Mouse (Mus musculus): ENCODE data around the gene Smyd4. TPM values are rescaled to one million over a fixed set of nuclear protein-coding genes. Genes with fewer than 3 reads are reported as not detected.

Smyd4 gene
- 6.4 and 6.6 TPM in 2 replicates for polyA plus RNA-seq (2015; fragmentation: Nextera tagmentation; extraction: Ambion mirVana)

GRCm38 (mm10) chr11:75348199-75348889, at the start of gene Smyd4, which contains the start of gene Rpa1:
Gene Smyd4 (plus strand): TSS chr11:75348433.
Gene Rpa1 (minus strand): TSS chr11:75348324.
- no peak; the same call in 1 of the 2 replicates for TF ChIP-seq CTCF (IDR thresholded peaks at IDR 0.05)
- Histone ChIP-seq H3K9ac (replicated peaks; ENCODE audit: low read depth) (peak within 1 kb of the TSS; percentile 83), H3K27me3 (replicated peaks; ENCODE audit: insufficient read depth, low read length) (no peaks in the 10 kb centered on the region), H3K27ac (ENCODE audit: low read length) (peak within 1 kb of the TSS; percentile 80), H3K4me1 (ENCODE audit: insufficient read depth, low read depth, low read length) (peaks cover 4% of the 10 kb centered on the region; the same call in 1 of the 2 replicates), H3K36me3 (ENCODE audit: insufficient read depth, low read length) (peaks cover under 1% of the 10 kb centered on the region; the same call in 1 of the 2 replicates), H3K9me3 (ENCODE audit: low read length) (no peaks in the 10 kb centered on the region), H3K4me3 (ENCODE audit: low read depth, low read length) (peak within 1 kb of the TSS; percentile 84), H3K4me2 (replicated peaks; ENCODE audit: low read depth, low read length) (peak within 1 kb of the TSS; percentile 82)
- ATAC-seq = peak; percentile 100
- peak; percentile 98 for DNase-seq (ENCODE audit: low spot score)
- WGBS = under 1% methylated on average over 55 of the region's 56 CpGs

GRCm38 (mm10) chr11:75298491-75298890, 49.7 kb upstream of the Smyd4 start:
- no peak for TF ChIP-seq EP300 (IDR thresholded peaks at IDR 0.05)
- TF ChIP-seq CTCF (IDR thresholded peaks at IDR 0.05) = no peak
- 35% methylated on average over 11 of the region's 11 CpGs for WGBS
- H3K9ac ChIP-seq (replicated peaks; ENCODE audit: low read depth) = no peak overlapping the region
- no peak overlapping the region for H3K27ac ChIP-seq (ENCODE audit: low read length)
- H3K9me3 ChIP-seq (ENCODE audit: low read length) = no peaks in the 10 kb centered on the region
- ATAC-seq = peak; percentile 64
- no peaks in the 10 kb centered on the region; the same call in 1 of the 2 replicates for H3K4me1 ChIP-seq (ENCODE audit: insufficient read depth, low read depth, low read length)
- 0 out of 2 replicates have a peak, but pooled peaks cover 3% of the 10 kb centered on the region for H3K27me3 ChIP-seq (replicated peaks; ENCODE audit: insufficient read depth, low read length)
- 0 out of 2 replicates have a peak, but pooled peaks cover 3% of the 10 kb centered on the region for H3K36me3 ChIP-seq (ENCODE audit: insufficient read depth, low read length)
- H3K4me2 ChIP-seq (replicated peaks; ENCODE audit: low read depth, low read length) = no peak overlapping the region
- DNase-seq (ENCODE audit: low spot score) = peak; percentile 49
- no peak overlapping the region for H3K4me3 ChIP-seq (ENCODE audit: low read depth, low read length)

GRCm38 (mm10) chr11:75299786-75300185, 48.4 kb upstream of the Smyd4 start:
- Histone ChIP-seq H3K27me3 (replicated peaks; ENCODE audit: insufficient read depth, low read length) (0 out of 2 replicates have a peak, but pooled peaks cover 3% of the 10 kb centered on the region), H3K36me3 (ENCODE audit: insufficient read depth, low read length) (0 out of 2 replicates have a peak, but pooled peaks cover 3% of the 10 kb centered on the region), H3K9me3 (ENCODE audit: low read length) (no peaks in the 10 kb centered on the region), H3K4me2 (replicated peaks; ENCODE audit: low read depth, low read length) (no peak overlapping the region), H3K4me1 (ENCODE audit: insufficient read depth, low read depth, low read length) (no peaks in the 10 kb centered on the region; the same call in 1 of the 2 replicates), H3K27ac (ENCODE audit: low read length) (no peak overlapping the region), H3K4me3 (ENCODE audit: low read depth, low read length) (no peak overlapping the region), H3K9ac (replicated peaks; ENCODE audit: low read depth) (no peak overlapping the region)
- WGBS = 89% methylated on average over 10 of the region's 10 CpGs
- ATAC-seq (no peak), DNase-seq (ENCODE audit: low spot score) (no peak)
- no peak for TF ChIP-seq EP300 (IDR thresholded peaks at IDR 0.05)
- no peak for TF ChIP-seq CTCF (IDR thresholded peaks at IDR 0.05)

- Histone ChIP-seq H3K4me3 (ENCODE audit: low read depth, low read length) (no peak overlapping the region), H3K4me1 (ENCODE audit: insufficient read depth, low read depth, low read length) (no peaks in the 10 kb centered on the region), H3K27ac (ENCODE audit: low read length) (no peak overlapping the region), H3K36me3 (ENCODE audit: insufficient read depth, low read length) (0 out of 2 replicates have a peak, but pooled peaks cover 3% of the 10 kb centered on the region), H3K4me2 (replicated peaks; ENCODE audit: low read depth, low read length) (no peak overlapping the region), H3K9ac (replicated peaks; ENCODE audit: low read depth) (no peak overlapping the region), H3K27me3 (replicated peaks; ENCODE audit: insufficient read depth, low read length) (no peaks in the 10 kb centered on the region), H3K9me3 (ENCODE audit: low read length) (no peaks in the 10 kb centered on the region)
- TF ChIP-seq CTCF (IDR thresholded peaks at IDR 0.05) (no peak), EP300 (IDR thresholded peaks at IDR 0.05) (no peak)
- DNase-seq (ENCODE audit: low spot score) (no peak), ATAC-seq (no peak)
- 76% methylated on average over 9 of the region's 9 CpGs for WGBS
Measured at GRCm38 (mm10) chr11:75300954-75301353, 47.3 kb upstream of the Smyd4 start.

GRCm38 (mm10) chr11:75304797-75305196, 43.4 kb upstream of the Smyd4 start:
- DNase-seq (ENCODE audit: low spot score) = no peak
- no peaks in the 10 kb centered on the region for H3K4me1 ChIP-seq (ENCODE audit: insufficient read depth, low read depth, low read length)
- 86% methylated on average over 9 of the region's 9 CpGs for WGBS
- no peak for TF ChIP-seq CTCF (IDR thresholded peaks at IDR 0.05)
- no peak for TF ChIP-seq EP300 (IDR thresholded peaks at IDR 0.05)
- no peak for ATAC-seq
- H3K36me3 ChIP-seq (ENCODE audit: insufficient read depth, low read length) = peaks cover 18% of the 10 kb centered on the region; the same call in 1 of the 2 replicates
- H3K27ac ChIP-seq (ENCODE audit: low read length) = no peak overlapping the region
- no peaks in the 10 kb centered on the region for H3K27me3 ChIP-seq (replicated peaks; ENCODE audit: insufficient read depth, low read length)
- H3K4me2 ChIP-seq (replicated peaks; ENCODE audit: low read depth, low read length) = no peak overlapping the region
- no peak overlapping the region for H3K9ac ChIP-seq (replicated peaks; ENCODE audit: low read depth)
- no peaks in the 10 kb centered on the region for H3K9me3 ChIP-seq (ENCODE audit: low read length)
- no peak overlapping the region for H3K4me3 ChIP-seq (ENCODE audit: low read depth, low read length)

- DNase-seq (ENCODE audit: low spot score) (no peak), ATAC-seq (no peak)
- no peaks in the 10 kb centered on the region for H3K9me3 ChIP-seq (ENCODE audit: low read length)
- no peak overlapping the region for H3K9ac ChIP-seq (replicated peaks; ENCODE audit: low read depth)
- TF ChIP-seq EP300 (IDR thresholded peaks at IDR 0.05) (no peak), CTCF (IDR thresholded peaks at IDR 0.05) (no peak)
- no peaks in the 10 kb centered on the region for H3K4me1 ChIP-seq (ENCODE audit: insufficient read depth, low read depth, low read length)
- no peaks in the 10 kb centered on the region for H3K27me3 ChIP-seq (replicated peaks; ENCODE audit: insufficient read depth, low read length)
- H3K36me3 ChIP-seq (ENCODE audit: insufficient read depth, low read length) = peaks cover 28% of the 10 kb centered on the region
- H3K4me2 ChIP-seq (replicated peaks; ENCODE audit: low read depth, low read length) = no peak overlapping the region
- no peak overlapping the region for H3K4me3 ChIP-seq (ENCODE audit: low read depth, low read length)
- H3K27ac ChIP-seq (ENCODE audit: low read length) = no peak overlapping the region
- WGBS = 89% methylated on average over 4 of the region's 4 CpGs
Measured at GRCm38 (mm10) chr11:75308650-75309049, 39.6 kb upstream of the Smyd4 start.

All from lung, postnatal 0 days (tissue).